Mouse (Mus musculus) forebrain, embryonic 13.5 days (tissue): ENCODE measurements around the gene Tex9. TPM values are rescaled to one million over a fixed set of nuclear protein-coding genes. Genes with fewer than 3 reads are reported as not detected.
A peak's percentile ranks its signal among the peaks of the same experiment; 100 is the strongest.

Experiments
- ATAC-seq: fragments of 200-750 bp; cut with Nextera tagmentation; 2 replicates; pipeline ENCODE4 v1.8.0; 2017
- H3K27ac ChIP-seq: fragments of 300-500 bp; sonication (generic); 2 replicates; pipeline ENCODE4 v1.5.1; 2015; ENCODE audit warnings: inconsistent platforms, mild to moderate bottlenecking, moderate library complexity
- H3K27me3 ChIP-seq: fragments of 300-500 bp; sonication (generic); 2 replicates; pipeline ENCODE4 v1.6.1; 2015; ENCODE audit warnings: mild to moderate bottlenecking, inconsistent platforms
- H3K36me3 ChIP-seq: fragments of 300-500 bp; sonication (generic); 2 replicates; pipeline ENCODE4 v1.6.1; 2015; ENCODE audit warnings: mild to moderate bottlenecking, inconsistent platforms; ENCODE audit not compliant: poor library complexity, severe bottlenecking
- H3K4me1 ChIP-seq: fragments of 300-500 bp; sonication (generic); 2 replicates; pipeline ENCODE4 v1.6.1; 2015; ENCODE audit warnings: inconsistent platforms
- H3K4me2 ChIP-seq: fragments of 300-500 bp; sonication (generic); 2 replicates; pipeline ENCODE4 v1.6.1; 2015; ENCODE audit warnings: inconsistent platforms, mild to moderate bottlenecking, moderate library complexity
- H3K4me3 ChIP-seq: fragments of 300-500 bp; sonication (generic); 2 replicates; pipeline ENCODE4 v1.5.1; 2015; ENCODE audit warnings: mild to moderate bottlenecking, inconsistent platforms
- H3K9ac ChIP-seq: fragments of 300-500 bp; sonication (generic); 2 replicates; pipeline ENCODE4 v1.6.1; 2015; ENCODE audit warnings: mild to moderate bottlenecking, inconsistent platforms
- H3K9me3 ChIP-seq: fragments of 300-500 bp; sonication (generic); replicated peaks from 2 replicates; pipeline ENCODE4 v1.6.1; 2016; ENCODE audit warnings: inconsistent platforms
- WGBS: fragments of 180-500 bp; shearing (Covaris S2); methylation state at CpG from one replicate; pipeline ENCODE4 v1.1.7; 2015; 5-methylcytosine and 5-hydroxymethylcytosine counted together
- polyA plus RNA-seq: library from polyadenylated mRNA; unstranded; fragments of >200 nt; fragmentation: Nextera tagmentation; extraction: Ambion mirVana; gene quantifications from 2 replicates; pipeline ENCODE4 v1.2.1, GENCODE M21; 2015

Gene Tex9
- polyA plus RNA-seq, 1 experiment from 2014 or later, result 65.6 TPM

GRCm38 (mm10) chr9:72519246-72519645 lies 27.2 kb upstream of the Tex9 start:
- no peak for ATAC-seq
- no peaks in the 10 kb centered on the region for H3K36me3 ChIP-seq
- no peak overlapping the region for H3K4me3 ChIP-seq
- H3K9ac ChIP-seq, result no peak overlapping the region
- peaks cover 5% of the 10 kb centered on the region; the same call in 1 of the 2 replicates for H3K4me1 ChIP-seq
- no peak overlapping the region for H3K4me2 ChIP-seq
- no peaks in the 10 kb centered on the region for H3K9me3 ChIP-seq
- H3K27ac ChIP-seq, result no peak overlapping the region
- no peaks in the 10 kb centered on the region for H3K27me3 ChIP-seq

DNA sequence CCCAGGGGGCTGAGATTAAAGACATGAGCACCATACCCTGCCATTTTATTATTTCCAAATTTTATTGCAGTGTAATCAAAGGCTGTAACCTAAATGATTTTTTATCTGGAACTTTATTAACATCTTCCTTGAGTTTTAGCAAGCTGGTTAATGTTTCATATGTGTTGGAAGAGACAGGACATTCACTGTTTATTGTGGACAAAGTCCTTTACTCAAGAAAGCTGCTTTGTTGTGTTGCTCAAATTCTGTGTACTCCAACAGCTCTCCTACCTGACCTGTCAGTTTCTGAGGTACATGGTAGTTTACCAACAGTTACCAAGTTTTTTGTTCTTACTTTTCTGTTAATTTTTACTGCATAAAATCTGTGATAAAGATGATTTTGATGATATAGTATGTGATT lies 23.4 kb upstream of the Tex9 start:
- ATAC-seq, result no peak

DNA sequence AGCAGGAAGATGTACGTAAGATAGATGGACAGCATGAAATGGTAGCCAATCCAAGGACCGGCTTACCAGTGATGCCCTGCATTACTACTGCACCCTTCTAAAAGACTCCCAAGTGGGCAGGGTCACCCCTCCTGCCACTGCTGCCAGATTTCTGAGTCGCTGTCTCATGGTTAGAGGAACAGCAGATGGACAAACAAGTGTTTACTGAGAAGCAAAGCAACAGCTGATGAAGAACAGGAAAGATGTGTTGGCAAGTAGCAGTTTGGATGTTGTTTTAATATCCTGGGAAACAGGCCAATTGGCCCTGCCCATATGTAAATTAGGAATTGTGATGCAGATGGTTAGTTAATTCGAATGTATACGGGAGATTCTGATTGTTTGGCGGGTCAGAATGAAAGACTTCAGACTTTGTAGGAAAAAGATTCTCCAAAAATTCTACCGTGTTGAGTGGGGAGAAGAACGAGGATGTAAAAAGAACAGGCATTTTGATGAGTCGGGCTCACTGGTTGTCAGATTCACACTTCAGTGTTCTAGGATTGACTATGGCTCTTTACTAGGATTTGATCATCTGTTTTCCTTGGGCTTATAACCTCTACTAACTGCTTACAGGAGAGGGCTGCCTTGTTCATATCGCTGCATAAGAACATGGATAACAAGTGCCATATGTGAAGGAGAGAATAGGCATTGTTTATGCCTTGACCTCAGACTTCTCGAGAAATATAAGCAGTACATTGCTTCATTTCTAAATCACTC lies 20.4 kb upstream of the Tex9 start:
- Histone ChIP-seq H3K36me3 (no peaks in the 10 kb centered on the region), H3K27ac (peak overlapping the region; percentile 52), H3K27me3 (no peaks in the 10 kb centered on the region), H3K9ac (no peak overlapping the region), H3K9me3 (no peaks in the 10 kb centered on the region), H3K4me2 (peak overlapping the region; percentile 34), H3K4me1 (peaks cover 9% of the 10 kb centered on the region), H3K4me3 (no peak overlapping the region)
- 30% methylated on average over 11 of the region's 11 CpGs for WGBS
- ATAC-seq, result peak; percentile 78

More for the DNA sequence above, 23.4 kb upstream of the Tex9 start:
- Histone ChIP-seq H3K36me3 (no peaks in the 10 kb centered on the region), H3K27ac (no peak overlapping the region), H3K27me3 (no peaks in the 10 kb centered on the region), H3K9ac (no peak overlapping the region), H3K4me3 (no peak overlapping the region), H3K4me2 (no peak overlapping the region), H3K9me3 (no peaks in the 10 kb centered on the region), H3K4me1 (peaks cover 11% of the 10 kb centered on the region)

- Histone ChIP-seq H3K9ac (no peak overlapping the region), H3K9me3 (no peaks in the 10 kb centered on the region)
Observed at GRCm38 (mm10) chr9:72497171-72497570, 5.2 kb upstream of the Tex9 start.

GRCm38 (mm10) chr9:72496691-72497090 lies 4.7 kb upstream of the Tex9 start:
- 67% methylated on average over 2 of the region's 2 CpGs for WGBS
- no peak for ATAC-seq
- Histone ChIP-seq H3K4me2 (no peak overlapping the region), H3K27me3 (no peaks in the 10 kb centered on the region), H3K36me3 (no peaks in the 10 kb centered on the region), H3K9me3 (no peaks in the 10 kb centered on the region), H3K9ac (no peak overlapping the region), H3K27ac (no peak overlapping the region), H3K4me3 (no peak overlapping the region), H3K4me1 (peaks cover 10% of the 10 kb centered on the region)

More at GRCm38 (mm10) chr9:72497171-72497570, 5.2 kb upstream of the Tex9 start:
- no peak overlapping the region for H3K4me3 ChIP-seq
- H3K4me2 ChIP-seq, result no peak overlapping the region
- H3K36me3 ChIP-seq, result no peaks in the 10 kb centered on the region
- WGBS, result 45% methylated on average over 3 of the region's 3 CpGs
- ATAC-seq, result no peak
- no peak overlapping the region; the same call in none of the 2 replicates for H3K27ac ChIP-seq
- peaks cover 8% of the 10 kb centered on the region for H3K4me1 ChIP-seq
- H3K27me3 ChIP-seq, result no peaks in the 10 kb centered on the region

GRCm38 (mm10) chr9:72493984-72494685 lies 2.1 kb upstream of the Tex9 start:
- ATAC-seq, result no peak
- H3K9me3 ChIP-seq, result no peaks in the 10 kb centered on the region
- whole genome bisulfite sequencing, result 84% methylated on average over 3 of the region's 3 CpGs
- no peak overlapping the region for H3K9ac ChIP-seq
- no peaks in the 10 kb centered on the region for H3K27me3 ChIP-seq
- H3K36me3 ChIP-seq, result no peaks in the 10 kb centered on the region
- no peak overlapping the region for H3K27ac ChIP-seq
- H3K4me3 ChIP-seq, result no peak overlapping the region
- H3K4me1 ChIP-seq, result peaks cover 18% of the 10 kb centered on the region
- no peak overlapping the region for H3K4me2 ChIP-seq

- H3K27ac ChIP-seq, result no peak overlapping the region
- no peak for ATAC-seq
- no peak overlapping the region for H3K4me2 ChIP-seq
- H3K27me3 ChIP-seq, result no peaks in the 10 kb centered on the region
- H3K36me3 ChIP-seq, result no peaks in the 10 kb centered on the region
- H3K4me3 ChIP-seq, result no peak overlapping the region
- H3K9ac ChIP-seq, result no peak overlapping the region
- peaks cover 18% of the 10 kb centered on the region for H3K4me1 ChIP-seq
- 88% methylated on average over 2 of the region's 2 CpGs for WGBS
- no peaks in the 10 kb centered on the region for H3K9me3 ChIP-seq
Observed at GRCm38 (mm10) chr9:72493465-72493864, 1.5 kb upstream of the Tex9 start.

- H3K27me3 ChIP-seq, result no peaks in the 10 kb centered on the region
- H3K9me3 ChIP-seq, result no peaks in the 10 kb centered on the region
- H3K4me1 ChIP-seq, result peaks cover 14% of the 10 kb centered on the region
- peak overlapping the region; percentile 67 for H3K4me2 ChIP-seq
- ATAC-seq, result peak; percentile 98
- H3K4me3 ChIP-seq, result peak overlapping the region; percentile 77
- H3K9ac ChIP-seq, result peak overlapping the region; percentile 82
- 0% methylated on average over 32 of the region's 32 CpGs for WGBS
- peaks cover 4% of the 10 kb centered on the region for H3K36me3 ChIP-seq
- H3K27ac ChIP-seq, result peak overlapping the region; percentile 89
Observed at GRCm38 (mm10) chr9:72491559-72492193, 336 bp downstream of the Tex9 start.

DNA sequence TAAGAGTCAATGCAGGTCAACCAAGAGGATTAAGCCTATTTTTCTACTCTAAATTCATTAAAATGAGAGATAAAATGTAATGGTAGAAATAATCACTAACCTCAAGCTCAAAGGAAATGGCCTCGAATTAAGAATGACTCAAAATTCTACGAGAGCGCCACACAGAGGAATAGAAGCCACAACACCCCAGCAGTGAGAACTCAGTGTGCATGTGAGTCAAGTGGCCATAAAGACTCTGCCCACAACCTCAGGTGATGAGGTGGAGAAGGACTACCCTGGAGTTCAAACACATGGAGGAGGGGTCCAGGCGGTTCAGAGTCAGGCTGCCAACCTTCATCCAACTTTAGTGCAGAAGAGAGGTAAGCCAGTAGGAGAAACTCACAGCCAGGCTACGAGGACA lies 2.9 kb downstream of the Tex9 start:
- H3K27ac ChIP-seq, result no peak overlapping the region
- H3K9me3 ChIP-seq, result no peaks in the 10 kb centered on the region
- 95% methylated on average over 5 of the region's 5 CpGs for WGBS
- H3K9ac ChIP-seq, result no peak overlapping the region
- H3K36me3 ChIP-seq, result peaks cover 19% of the 10 kb centered on the region
- no peak for ATAC-seq
- peaks cover 14% of the 10 kb centered on the region for H3K4me1 ChIP-seq
- H3K27me3 ChIP-seq, result no peaks in the 10 kb centered on the region
- H3K4me3 ChIP-seq, result no peak overlapping the region
- H3K4me2 ChIP-seq, result no peak overlapping the region

- Histone ChIP-seq H3K4me3 (no peak overlapping the region), H3K4me2 (no peak overlapping the region), H3K36me3 (peaks cover 21% of the 10 kb centered on the region), H3K27ac (no peak overlapping the region), H3K27me3 (no peaks in the 10 kb centered on the region), H3K9me3 (no peaks in the 10 kb centered on the region), H3K9ac (no peak overlapping the region), H3K4me1 (peaks cover 14% of the 10 kb centered on the region)
- no peak for ATAC-seq
Observed at GRCm38 (mm10) chr9:72488523-72488922, 3.5 kb downstream of the Tex9 start.

DNA sequence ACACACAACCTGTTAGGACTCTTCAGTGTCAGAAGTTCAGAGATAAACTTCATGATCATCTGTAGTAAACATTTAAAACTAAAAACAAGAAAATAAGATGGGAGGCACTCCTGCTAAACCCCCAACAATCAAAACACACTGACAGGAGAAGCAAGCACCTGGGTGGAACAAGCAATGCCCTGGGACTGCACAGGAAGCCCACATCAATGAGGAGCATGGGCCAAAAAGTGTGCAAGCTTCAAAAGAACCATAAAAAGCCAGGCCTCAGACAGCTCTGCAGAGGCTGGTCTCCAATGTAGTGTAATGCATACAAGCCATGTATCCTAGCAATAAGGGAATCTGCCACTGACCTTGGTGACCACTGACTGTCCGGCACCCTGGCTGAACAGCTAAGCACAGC lies 12.7 kb downstream of the Tex9 start:
- WGBS, result 89% methylated on average over 1 of the region's 1 CpGs

GRCm38 (mm10) chr9:72477306-72477705 lies 14.7 kb downstream of the Tex9 start:
- 77% methylated on average over 6 of the region's 6 CpGs for WGBS
- no peak overlapping the region for H3K27ac ChIP-seq
- H3K4me1 ChIP-seq, result no peaks in the 10 kb centered on the region
- H3K9ac ChIP-seq, result no peak overlapping the region
- H3K9me3 ChIP-seq, result no peaks in the 10 kb centered on the region
- H3K4me2 ChIP-seq, result no peak overlapping the region
- ATAC-seq, result no peak
- peaks cover 81% of the 10 kb centered on the region for H3K36me3 ChIP-seq
- no peaks in the 10 kb centered on the region for H3K27me3 ChIP-seq
- H3K4me3 ChIP-seq, result no peak overlapping the region

More for the DNA sequence above, 12.7 kb downstream of the Tex9 start:
- Histone ChIP-seq H3K9me3 (no peaks in the 10 kb centered on the region), H3K9ac (no peak overlapping the region), H3K27me3 (no peaks in the 10 kb centered on the region), H3K36me3 (peaks cover 75% of the 10 kb centered on the region), H3K4me3 (no peak overlapping the region), H3K4me2 (no peak overlapping the region), H3K4me1 (no peaks in the 10 kb centered on the region), H3K27ac (no peak overlapping the region)
- ATAC-seq, result no peak
